Mouse (Mus musculus) testis, adult 2 months (tissue): ENCODE data around the gene Trim46.

ENCODE experiments used
- CTCF ChIP-seq: fragments of 200-500 bp; IDR thresholded peaks from 2 replicates; pipeline ENCODE4 v1.5.1; 2012; ENCODE audit warnings: low read depth, mild to moderate bottlenecking, inconsistent platforms, low read length, moderate library complexity; ENCODE audit not compliant: control insufficient read depth, insufficient read depth, insufficient replicate concordance
- POLR2A ChIP-seq: fragments of 200-500 bp; IDR thresholded peaks from 2 replicates; pipeline ENCODE4 v1.6.1; 2012; ENCODE audit warnings: low read depth, mild to moderate bottlenecking, inconsistent platforms, low read length, moderate library complexity; ENCODE audit not compliant: control insufficient read depth

DNA sequence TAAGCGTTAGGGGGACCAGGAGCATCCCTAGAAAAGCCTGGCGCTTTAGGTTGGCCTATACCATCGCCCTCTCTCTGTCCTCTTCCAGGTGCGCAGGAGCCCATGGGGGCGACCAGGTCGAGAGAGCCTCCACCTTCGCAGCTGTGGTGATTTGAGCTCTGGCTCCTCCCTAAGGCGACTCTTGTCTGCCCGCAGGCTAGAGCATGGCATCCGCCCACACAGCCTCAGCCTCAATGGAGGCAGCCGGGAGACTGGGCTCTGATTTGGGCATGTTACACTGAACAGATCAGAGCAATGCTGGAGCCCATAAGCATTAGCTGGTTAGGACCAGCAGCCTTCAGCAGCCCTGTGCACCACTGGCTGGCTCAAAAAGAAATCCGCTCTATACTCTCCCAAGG, 57.6 kb downstream of the Trim46 start:
- TF ChIP-seq CTCF, result no peak
- no peak for TF ChIP-seq POLR2A
